Mouse (Mus musculus): ENCODE data around the gene Son.

Gene Son

DNA sequence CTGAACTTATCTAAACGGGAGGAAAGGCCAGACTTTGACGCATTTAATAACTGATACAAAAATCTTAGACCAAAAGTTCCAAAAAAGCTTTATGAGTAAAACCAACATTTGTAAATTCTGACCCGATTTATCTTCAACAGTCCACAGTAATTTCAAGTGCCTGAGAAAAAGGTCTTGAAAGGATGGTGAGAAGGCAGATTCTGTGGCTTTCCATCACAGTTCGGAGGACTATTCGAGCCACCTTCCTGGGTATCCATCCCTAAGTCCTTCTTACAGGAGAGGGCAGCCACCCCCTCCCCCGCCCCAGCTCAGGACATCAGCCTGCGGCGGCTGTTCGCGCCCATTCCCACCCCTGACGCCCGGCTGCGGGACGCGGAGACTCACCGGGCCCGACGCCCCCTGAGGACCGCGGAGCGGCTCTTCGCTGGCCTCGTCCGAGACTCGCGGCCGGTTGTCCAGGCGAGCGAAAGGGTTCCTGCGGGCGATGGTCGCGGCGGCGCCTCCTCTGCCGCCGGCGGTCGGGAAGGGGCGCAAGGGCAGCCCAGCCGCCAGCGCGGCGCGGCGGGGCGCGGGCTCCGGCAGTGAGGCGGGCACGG lies 40.8 kb downstream of the Son start:
- no peak for DNase-seq (ENCODE audit: low read depth, low spot score)

DNA sequence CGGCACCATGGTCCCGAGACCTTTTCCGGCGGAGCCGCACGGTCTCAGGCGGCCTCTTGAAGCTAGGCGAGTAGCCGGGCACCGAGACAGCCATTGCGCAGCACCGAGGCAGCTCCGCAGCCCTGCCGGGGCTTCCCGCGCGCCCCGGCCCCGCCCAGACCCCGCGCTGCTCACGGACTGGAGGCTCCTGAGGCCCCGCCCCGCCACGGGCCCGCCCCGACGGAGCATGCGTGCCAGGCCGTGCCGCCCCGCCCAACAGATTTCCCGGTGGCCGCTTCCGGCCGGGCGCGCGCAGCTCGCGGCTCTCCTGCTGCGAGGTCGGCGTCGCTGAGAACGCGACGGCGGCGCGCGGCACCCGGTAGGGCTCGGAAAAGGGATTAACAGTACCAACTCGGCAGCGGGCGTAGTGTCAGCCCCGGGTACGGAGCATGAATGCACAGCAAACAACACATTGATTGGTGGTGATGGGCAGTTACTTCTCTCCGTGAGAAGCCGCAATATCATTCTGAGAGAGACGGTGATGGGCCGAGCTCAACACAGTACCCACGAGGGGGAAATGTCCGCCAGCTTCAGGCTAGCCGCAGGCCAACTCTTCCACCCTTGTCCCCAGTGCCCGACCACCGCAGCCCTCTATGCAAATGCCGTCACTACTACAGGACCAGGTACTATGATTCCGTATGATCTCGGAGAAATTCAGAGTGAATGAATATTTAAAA lies 41.5 kb downstream of the Son start, which contains the start of gene Donson:
Gene Donson, minus strand, starts transcription at position 152 of the 716 bp plus-strand sequence.
- peak; percentile 90 for DNase-seq (ENCODE audit: low read depth, low spot score)

DNA sequence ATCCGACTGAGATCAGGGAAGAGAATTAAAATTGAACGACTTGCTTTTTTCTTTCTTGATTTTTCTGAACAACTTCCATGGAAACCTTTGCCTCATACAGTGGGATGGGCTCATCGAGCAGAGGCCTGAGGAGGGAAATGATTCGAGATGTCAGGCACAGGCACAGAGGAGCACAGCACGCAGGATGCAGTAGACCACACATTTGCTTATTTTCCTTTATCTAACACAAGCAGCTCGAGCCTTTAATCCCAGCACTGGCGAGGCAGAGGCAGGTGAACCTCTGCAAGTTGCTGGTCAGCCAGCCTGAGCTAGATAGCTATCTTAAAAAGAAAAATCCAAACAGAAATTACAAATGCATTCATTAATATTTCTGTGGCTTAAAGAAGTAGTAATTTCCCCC lies 42.5 kb downstream of the Son start:
- no peak for DNase-seq (ENCODE audit: low read depth, low spot score)

DNA sequence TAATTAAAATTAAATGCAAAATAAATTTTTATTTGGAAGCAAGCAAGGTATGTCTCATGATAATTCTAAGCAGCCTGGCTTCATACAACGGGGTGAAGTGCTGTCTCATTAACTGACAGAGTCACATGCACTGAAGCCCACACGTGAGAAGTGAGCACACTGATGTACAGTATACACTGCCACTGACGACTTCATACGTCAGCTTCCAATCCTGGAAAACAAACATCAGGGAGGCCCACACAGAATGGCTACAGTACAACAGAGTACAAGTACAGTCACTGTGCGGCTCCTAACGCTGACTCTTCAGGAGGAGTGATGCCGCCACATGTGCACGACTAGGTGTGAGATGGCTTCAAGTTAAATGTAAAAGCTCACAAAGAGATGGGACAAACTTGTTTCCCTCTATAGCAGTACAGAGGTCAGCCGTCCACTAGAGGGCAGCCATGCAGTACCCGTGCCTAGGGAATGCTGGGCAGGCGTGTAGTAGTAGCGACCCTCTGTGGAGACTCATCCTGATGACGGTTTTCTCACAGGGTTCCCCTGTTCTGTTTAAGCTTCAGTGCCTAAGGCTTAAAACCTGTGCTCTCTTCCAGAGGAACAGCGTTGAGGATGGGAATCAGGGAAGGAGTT lies 47.3 kb downstream of the Son start:
- DNase-seq (ENCODE audit: low read depth, low spot score) = peak; percentile 90

DNA sequence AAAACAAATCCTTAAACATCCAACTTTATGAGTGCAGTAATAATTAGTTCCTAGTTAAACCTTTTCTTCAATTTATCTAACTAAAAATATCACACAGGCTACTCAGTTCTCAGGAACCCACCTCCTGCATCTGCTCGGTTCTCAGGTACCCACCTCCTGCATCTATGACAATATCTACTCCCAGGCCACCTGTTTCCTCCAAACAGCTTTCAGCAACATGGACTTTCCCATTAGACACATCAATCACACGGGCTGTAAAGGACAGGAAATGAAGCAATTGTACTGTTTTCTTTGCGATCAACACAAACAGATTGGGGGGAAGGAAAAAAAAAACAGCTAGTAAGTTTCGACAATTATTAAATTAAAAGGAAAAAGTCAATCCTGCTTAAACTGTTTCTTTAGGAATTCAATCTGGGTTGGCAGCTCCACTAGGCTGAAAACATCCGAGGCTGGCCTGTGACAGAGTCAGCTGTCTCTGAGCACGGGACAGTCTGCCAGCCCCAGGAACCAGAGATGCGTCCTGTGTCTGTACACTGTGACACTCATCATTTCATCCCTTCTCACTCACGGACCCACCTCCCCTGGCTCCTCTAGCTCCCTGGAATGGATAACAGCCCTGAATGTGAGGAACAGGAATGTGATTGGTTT lies 47.9 kb downstream of the Son start:
- DNase-seq (ENCODE audit: low read depth, low spot score) = no peak

DNA sequence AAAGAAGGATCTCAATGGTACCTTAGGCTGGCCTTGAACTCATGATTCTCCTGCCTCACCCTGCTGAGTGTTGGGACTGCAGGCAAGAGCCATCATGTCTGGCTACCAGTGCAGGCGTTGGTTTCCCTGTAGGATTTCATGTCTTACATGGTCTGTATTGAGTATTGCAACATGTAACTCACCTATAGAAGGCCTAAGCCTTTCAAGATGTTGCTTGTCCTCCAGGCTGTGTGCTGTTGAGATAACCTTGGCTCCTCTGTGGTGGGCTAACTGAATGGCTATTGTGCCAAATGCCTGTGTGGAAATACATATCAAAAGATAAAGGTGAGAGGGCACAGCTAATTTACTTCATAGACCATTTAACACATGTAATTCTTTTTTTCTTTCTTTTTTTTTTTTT lies 51.7 kb downstream of the Son start:
- no peak for DNase-seq (ENCODE audit: low read depth, low spot score)

DNA sequence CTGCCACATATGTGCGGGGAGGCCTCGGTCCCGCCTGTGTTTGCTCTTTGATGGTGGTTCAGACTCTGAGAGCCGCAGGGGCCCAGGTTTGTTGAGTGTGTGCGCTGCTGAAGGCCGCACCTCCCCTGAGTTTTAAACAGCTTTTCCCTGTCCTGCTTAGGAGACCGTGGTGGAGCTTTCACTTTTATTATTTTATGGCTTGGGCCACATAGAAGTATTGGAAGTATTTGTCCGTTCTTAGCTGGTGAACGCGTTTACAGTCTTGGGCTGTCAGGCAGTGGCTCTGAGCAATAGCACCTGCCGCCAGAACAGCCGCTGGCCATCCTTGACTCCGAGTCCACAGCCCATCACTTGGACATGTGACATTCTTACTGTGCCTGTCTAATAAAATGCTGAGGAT lies 54.6 kb downstream of the Son start:
- DNase-seq (ENCODE audit: low read depth, low spot score) = no peak

DNA sequence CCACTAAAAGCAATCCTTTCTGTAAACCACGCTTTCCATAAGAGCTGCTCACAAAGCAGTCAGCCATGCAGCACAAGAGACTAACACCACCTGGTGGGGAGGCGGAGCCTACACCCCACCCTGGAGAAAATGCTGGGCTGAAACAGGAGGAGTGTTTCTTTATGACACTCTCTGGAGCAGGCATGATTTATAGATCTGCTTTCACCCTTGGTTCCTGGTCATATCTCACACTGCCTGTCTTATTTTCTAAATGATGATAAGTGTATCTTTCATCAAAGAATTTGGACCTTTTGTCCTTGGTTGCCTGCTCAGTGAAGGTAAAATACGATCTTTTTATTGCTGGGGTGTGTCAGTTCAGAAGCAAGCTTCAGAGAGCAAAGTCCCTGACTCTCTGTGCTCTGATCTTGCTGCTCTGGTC lies 55.5 kb downstream of the Son start:
- no peak for DNase-seq (ENCODE audit: low read depth, low spot score)

DNA sequence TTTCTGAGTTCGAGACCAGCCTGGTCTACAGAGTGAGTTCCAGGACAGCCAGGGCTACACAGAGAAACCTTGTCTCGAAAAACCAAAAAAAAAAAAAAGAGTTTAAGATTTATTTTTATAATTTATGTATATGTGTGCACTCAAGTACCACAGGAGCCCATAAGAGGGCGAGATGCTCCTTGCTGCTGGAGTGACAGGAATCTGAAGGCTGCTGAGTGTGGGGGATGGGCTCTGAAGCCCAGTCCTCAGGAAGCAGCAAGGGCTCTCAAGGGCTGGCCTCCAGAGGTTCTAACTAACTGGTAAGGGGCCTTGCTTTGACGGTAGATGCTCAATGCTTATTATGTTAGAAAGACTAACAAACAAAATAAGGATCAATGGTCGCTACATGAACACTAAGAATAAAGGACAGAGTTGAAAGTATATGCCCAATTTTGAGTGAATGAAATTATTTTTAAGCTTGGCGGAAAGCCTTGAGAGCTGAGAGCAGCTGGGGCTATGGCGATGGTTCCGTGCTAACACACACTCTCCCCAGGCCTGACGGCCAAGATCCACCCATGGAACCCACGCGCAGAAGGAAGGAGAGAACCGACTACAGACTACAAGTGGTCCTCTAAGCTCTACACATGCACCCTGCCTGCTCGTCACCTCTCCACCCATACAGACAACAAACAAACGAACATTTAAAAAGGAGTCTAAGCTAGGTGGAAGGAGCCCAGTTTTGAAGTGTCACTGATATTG lies 57.5 kb downstream of the Son start:
- DNase-seq (ENCODE audit: low read depth, low spot score) = peak; percentile 30

DNA sequence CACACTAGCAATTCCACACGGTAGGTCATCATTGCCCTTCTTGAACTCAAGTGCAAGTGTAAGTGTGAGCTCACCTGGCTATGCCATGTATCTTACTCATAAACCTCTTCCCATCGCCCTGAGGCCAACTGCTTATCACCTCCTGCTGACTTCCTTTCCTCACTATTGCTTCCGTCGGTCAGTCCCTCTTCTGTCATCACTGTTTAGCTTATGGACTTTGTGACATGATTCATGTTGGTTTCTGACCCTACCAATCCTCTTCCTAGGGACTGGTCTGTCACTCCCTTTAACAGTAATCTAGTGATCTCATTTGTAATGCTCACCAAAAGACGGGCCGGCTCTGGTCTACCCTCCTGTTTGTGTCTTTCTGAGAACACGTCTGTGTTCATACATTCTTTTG lies 62.9 kb downstream of the Son start:
- DNase-seq (ENCODE audit: low read depth, low spot score) = no peak

DNA sequence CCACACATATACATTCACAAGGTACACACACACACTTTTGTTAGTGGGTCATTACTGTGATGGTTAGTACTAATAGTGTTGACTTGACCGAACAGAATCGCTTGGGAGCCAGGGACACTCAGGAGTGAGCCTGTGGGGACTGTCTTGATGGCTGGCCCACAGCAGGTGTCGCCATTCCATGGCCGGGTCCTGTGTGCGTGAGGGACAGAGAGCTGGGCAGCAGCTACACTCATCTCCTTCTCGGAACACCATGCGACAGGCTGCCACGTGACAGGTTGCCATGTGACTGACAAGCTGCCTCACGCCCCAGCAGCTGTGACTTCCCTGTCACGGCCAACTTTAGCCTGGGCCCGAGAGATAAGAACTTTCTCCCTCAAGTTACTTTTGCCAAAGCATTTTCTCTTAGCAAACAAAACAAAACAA lies 69.6 kb downstream of the Son start:
- no peak for DNase-seq (ENCODE audit: low read depth, low spot score)

DNA sequence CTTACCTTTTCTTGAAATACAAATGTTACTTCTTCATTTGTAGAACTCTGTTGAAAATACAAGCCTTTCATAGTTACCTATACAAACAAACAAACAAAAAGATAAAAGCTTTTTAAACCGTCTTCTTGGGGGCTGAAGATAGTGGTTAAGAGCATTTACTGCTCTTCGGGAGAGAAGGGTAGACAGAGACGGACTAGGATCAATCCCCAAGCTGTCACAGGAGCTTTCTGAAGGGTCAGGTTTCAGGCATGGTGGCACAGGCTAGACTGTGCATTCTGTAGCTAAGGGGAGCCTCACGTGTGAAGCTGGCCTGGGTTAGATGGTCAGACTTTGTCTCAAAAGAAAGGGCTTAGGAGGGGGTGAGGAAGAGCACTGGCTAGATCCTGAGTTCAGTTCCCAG lies 70.1 kb downstream of the Son start:
- DNase-seq (ENCODE audit: low read depth, low spot score) = no peak

DNA sequence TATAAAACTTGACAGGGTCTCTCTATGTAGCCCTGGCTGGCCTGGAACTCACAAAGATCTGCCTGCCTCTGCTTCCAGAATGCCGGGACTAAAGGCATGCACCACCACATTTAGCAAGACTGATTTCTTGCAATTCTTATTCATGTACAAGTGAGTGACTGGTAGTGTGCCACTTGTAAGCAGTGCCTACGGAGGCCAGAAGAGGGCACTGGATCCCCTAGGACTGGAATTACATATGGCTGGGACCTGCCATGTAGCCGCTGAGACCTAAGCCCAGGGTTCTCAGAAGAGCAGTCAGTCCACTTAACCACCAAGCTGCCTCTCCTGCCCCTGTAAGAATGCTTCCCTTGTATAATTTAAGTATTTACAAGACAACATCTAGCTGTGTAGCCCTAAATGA lies 76.9 kb downstream of the Son start:
- DNase-seq (ENCODE audit: low read depth, low spot score) = peak; percentile 82

DNA sequence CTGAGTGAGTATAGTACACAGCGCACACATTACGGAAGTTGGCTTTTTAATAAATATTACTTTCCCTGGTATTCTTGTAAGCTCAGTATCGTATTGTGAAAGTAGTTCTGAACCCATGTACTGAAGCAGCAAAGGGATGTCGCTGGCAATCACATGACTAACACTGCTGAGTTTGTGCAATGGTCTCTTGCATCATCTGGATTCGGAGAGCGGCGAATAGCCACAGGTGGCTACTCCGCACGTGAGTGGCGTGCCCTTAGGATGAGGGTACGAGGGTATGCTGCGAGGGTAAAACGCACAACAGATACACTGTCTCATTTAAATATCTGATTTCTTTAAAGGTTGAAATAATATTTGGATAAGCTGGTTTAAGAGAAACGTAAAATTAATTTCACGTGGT lies 80.1 kb downstream of the Son start:
- peak; percentile 34 for DNase-seq (ENCODE audit: low read depth, low spot score)

DNA sequence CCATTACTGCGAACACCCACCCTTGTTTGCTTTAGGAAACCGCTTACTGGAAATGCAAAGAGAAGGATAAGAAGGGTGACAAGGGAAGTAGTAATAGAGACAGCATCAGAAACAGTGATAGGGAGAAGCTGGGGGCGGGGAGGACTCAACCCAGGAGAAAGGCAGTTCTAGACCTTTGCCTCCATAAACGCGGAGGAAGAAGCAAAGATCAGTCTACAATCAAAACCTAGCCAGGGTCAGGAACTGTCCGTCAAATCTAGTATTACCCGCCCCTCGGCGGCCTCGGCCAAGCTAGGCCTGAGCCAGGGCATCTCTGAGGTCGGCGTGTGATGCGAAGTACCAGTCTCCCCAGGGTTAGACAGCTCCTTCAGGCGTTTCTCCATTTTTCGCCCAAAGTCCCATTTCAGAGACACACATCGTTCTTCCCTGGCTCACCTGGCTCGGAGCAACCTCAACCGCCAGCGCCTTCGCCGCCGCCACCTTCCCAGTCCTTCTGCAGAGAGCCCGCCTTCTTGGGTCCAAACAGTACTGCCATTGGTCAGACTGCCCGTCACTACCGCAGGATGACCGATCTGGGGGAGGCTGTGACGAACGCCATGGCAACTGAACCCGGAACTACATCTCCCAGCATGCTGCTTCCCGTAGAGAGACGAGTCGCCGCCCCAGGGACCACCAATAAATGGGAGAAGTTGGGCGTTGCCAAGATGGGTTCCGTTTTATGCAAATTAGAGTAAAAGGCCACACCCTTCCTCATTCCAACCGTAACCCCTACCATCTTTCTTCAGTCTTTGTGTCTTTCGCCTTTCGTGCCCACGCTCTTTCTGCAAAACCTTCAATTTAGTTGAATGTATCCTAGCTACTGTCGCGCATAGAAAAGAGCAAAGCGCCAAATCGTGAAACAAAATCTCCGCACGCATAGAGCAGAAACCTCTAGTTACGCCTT lies 81.1 kb downstream of the Son start, which contains the start of gene Cryzl1:
Gene Cryzl1, minus strand, starts transcription at position 853 of the 943 bp plus-strand sequence.
- DNase-seq (ENCODE audit: low read depth, low spot score) = peak; percentile 100

Measured in ES-CJ7 (cell line).